Mouse (Mus musculus): ENCODE data around the gene Tacc2.

Gene Tacc2

GRCm38 (mm10) chr7:130733423-130733822, 156.2 kb downstream of the Tacc2 start:
- no peak for DNase-seq

GRCm38 (mm10) chr7:130734195-130734787, 157.1 kb downstream of the Tacc2 start:
- no peak for DNase-seq

DNA sequence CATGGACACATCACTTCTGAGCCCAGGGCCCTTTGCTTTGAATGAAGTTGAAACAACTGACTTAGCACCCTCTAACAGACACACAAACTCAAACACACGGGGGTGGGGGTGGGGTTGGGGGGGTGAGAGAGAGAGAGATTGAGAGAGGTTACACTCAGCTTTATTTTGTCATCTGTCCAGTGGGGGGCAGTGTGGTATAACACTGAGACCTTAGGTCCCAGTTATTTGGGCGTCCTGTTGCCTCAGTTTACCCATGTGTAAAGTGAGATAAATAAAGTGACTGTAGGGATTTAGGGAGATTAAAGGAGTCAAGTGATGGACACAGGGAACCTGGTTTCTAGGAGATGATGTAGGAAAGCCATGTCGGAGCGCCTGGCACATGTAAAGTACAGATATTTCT, 163.9 kb downstream of the Tacc2 start:
- DNase-seq, result no peak

DNA sequence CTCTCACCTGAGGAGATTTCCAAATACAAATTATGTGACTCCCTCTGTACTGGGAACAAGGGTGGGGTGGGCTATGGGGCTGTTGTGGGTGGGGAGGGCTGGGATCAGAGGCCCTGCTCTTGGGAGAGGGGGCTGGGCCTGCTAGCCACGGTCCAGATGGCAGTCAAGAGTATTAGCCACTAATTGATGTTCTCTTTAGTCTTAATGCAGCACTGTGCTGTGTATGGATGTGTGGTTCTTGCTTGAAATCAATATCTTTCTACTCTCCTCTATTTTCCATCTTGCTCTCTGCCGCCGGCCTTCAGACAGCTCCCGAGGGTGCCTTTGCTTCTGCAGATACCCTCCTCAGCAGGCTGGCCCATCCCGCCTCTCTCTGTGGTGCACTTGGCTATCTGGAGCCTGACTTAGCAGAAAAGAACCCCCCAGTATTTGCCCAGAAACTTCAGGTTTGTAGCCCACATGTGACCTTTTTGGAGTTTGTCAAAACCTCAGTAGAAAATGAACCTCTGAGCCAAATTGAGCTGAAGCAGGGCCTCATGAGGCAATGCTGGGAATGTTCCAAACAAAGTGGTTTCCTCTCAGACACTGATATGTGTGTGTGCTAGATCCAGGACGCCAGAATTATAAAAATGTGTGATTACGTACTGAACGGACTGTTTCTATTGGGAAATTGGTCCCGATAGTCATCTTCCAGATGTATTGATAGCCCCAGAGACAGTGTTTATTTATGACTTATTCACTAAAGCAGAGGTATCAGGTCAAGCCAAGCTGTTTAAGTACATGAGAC, 166.2 kb downstream of the Tacc2 start:
- DNase-seq, result no peak

DNA sequence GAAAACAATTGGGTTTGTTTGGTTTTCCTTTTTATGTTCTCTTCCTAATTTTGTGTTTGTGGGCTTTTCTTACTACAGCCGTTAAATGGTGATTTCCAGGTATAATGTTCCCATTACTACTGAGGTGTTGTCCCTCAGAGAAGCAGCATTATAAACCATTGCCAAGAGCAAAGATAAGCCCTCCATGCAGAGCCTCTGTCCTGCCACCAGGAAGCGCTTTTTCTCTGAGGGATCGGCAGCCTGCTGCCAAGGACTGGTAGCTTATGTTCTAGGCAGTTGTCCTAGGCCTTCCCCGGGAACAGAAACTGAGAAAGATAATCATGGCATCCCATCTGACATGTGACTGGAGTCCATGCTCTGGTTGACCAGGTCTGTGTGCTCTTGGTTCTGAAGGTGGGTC, 171.9 kb downstream of the Tacc2 start:
- no peak for DNase-seq

- DNase-seq, result peak; percentile 41
Observed at GRCm38 (mm10) chr7:130750752-130751490, 173.7 kb downstream of the Tacc2 start.

DNA sequence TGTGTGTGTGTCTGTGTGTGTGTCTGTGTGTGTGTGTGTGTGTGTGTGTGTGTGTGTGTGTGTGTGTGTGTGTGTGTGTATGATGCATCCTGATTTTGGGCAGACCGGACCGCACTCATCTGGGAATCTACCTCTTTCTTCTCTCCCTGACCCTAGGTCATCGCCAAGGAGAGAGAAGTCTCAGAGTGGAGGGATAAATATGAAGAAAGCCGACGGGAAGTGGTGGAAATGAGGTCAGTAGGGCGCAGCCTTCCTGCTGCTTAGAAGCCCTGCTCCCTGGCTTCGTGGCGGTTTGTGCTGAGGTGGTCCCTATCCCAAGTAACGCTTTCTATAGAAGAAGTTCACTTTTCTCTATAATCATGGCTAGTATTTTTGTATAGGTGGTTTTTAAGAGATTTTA, 174.4 kb downstream of the Tacc2 start:
- DNase-seq, result no peak

GRCm38 (mm10) chr7:130754790-130755189, 177.6 kb downstream of the Tacc2 start:
- no peak for DNase-seq

GRCm38 (mm10) chr7:130756343-130756835, 179.2 kb downstream of the Tacc2 start:
- DNase-seq, result no peak

DNA sequence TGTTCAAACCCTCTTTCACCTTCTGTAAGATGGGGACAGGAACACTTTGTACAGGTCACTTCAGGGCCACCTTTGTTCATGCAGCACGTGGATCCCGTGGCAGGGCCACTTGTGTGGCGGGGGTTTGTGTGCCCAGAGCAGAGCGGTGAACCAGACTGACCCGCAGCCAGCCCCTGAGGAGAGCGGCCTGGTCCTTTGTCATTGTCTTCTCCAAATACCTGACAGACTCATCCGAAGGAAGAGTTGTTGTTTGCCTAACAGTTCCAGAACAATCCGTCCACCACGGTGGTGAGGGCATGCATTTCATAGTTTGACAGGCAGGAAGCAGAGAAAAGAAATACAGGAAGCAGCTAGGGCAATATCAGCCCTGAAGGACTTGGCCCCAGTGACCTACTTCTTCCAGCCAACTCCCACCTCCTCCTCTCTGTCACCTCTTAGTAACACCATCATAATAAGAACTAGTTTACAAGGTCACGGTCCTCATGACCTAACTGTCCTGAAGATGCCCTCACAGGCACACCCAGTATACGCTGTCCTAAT, 180.2 kb downstream of the Tacc2 start:
- DNase-seq, result no peak

DNA sequence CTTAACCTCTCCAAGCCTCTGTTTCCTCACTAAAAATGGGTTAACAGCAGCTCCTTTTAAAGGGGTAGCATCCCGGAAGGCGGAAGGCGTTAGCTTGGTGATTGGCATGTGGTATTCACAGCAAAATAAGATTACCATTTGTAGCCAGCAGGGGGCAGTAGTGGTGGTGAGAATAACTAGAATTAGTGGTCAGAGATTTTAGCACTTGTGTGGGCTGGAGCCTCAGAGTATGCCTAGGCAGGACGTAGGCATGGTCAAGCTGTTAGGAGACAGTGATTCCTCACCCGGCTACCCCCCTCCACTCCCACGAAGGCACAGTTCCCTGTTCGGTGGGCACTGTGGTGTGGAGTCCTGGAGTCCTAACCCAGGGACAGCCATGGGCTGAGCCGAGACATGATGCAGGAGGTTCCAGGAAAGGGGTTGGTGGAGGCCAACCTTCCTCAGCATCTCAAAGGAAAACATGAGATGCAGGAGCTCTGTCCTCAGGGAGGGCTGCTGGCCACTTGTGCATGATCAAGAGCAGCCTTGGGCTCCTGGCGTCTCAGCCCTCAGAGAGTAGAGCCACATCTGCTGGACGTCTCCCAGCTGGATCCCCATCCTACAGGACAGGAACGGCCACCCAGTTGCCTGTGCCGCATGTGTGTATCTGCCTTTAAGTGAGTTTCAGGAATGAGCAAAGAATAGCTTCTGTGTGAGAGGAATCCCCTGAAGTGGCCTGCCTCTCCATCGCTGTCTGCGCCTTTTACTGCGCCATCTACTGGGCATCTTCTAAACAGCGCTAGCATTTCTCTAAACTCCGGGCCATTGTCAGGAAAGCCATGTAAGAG, 185.0 kb downstream of the Tacc2 start:
- DNase-seq, result peak; percentile 69

GRCm38 (mm10) chr7:130764160-130764559, 186.9 kb downstream of the Tacc2 start:
- no peak for DNase-seq

GRCm38 (mm10) chr7:130766411-130767170, 189.4 kb downstream of the Tacc2 start:
- no peak for DNase-seq

GRCm38 (mm10) chr7:130768151-130768550, 190.9 kb downstream of the Tacc2 start:
- DNase-seq, result no peak

DNA sequence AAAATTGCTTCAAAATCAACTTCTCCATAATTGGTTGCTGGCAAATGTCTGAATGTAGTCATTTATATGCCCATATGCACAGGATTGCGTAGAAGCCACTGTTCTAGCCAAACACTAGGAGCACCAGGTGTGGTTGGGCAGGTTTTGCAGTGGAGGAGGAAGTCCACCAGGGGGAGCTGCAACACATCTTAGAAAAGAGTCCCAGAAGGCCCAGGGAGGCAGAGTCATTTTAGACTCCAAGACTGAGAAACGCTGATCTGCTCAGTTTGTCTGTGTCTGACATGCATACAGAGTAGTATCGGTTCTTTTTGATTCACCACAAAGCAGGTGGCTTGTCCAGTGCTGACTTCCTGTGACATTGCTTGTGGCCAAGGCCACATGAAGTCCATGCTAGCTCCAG, 193.5 kb downstream of the Tacc2 start:
- DNase-seq, result peak; percentile 77

DNA sequence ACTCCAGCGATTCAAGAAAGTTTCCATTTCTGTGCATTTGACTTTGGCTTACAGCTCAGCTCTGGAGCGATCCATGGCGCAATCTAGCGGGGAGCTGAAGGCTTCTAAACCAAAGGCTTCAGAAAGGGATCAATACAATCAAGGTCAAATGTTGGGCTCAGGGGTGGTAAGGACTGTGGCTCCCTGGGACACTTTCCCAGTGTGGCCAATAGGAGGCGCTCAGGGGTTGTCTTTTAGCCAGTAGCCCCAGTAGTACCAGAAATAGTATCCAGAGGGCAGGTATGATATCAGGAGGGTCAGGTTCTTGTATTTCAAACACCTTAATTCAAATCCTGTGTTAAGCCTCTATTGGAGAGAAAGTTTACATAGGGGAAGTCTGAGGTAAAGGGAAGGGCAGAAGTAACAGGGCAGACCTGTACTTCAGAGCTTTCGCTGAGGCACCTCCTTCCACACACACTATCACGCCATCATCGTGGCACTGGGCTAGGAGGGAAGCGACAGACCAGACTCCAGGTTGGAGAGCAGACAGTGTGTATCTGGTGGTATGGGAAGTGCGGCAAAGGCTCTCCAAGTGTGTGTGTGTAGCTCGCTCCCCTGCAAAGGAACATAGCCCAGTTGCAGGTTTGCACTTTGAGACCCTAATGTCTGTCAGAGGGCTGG, 196.1 kb downstream of the Tacc2 start:
- no peak for DNase-seq

- DNase-seq, result no peak
Observed at GRCm38 (mm10) chr7:130773914-130774630, 196.8 kb downstream of the Tacc2 start, which contains the start of gene Btbd16. Gene Btbd16 (plus strand): TSS chr7:130774069.

DNA sequence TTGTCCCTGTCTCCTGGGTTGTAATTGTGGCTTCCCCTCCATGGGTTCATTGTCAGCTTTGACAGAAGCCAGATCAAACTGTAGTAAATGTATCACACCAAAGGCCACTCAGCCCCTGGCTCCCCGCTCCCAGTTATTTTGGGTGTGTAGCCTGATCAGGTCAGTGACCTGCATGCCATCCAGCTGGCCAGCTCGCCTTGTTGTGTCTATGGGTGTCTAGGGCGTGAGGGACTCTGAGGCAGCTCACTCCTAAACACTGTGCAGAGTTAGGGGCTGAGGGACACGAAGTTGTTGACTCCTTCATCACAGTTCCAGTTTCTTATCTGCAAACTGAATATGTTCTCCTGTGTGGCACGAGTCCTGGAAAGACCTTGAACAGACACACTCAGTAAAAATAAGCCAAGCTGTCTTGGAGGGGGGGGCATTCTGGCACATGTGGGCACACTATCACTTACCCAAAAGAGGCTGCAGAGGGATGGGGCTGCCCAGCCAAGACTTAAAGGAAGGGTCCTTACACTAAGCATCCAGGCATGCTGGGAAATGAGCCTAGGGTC, 203.7 kb downstream of the Tacc2 start:
- DNase-seq, result no peak

DNA sequence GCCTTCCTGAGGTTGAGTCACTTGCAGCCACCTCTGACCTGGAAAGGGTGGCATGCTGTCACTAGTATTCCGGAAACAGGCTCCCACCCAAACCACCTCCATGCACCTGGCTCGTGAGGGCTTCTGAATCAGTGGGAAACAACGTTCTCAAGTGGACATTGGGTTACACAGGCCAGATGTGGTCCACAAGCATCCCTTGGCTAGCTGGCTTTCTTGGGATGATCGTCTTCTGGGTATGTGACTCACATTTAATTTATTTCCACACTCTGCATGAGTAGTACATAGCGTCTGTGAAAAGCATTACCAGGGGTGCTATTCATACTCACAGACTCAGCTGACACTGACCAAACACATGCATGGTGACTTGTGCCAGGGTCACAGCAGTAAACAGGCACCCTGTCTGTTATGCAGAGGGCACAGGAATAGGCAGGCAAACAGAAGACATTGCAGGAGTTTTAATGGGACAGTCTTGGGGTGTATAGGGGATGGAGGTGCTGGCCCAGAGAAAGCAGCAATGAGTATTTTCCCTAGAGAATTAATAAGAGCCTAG, 205.3 kb downstream of the Tacc2 start:
- no peak for DNase-seq

All from layer of hippocampus, adult 9-11 months (tissue).